Mouse (Mus musculus) cerebellum, adult 9-10 months (tissue): ENCODE results near the gene Rps6kc1.
A peak's percentile ranks its signal among the peaks of the same experiment; 100 is the strongest.

Source experiments
- DNase-seq: peaks from one replicate; pipeline ENCODE4 v3.0.0; 2022

The Rps6kc1 gene

GRCm38 (mm10) chr1:190757899-190758298, 153.7 kb downstream of the Rps6kc1 start:
- no peak for DNase-seq

GRCm38 (mm10) chr1:190751794-190752570, 159.6 kb downstream of the Rps6kc1 start:
- DNase-seq, result no peak

DNA sequence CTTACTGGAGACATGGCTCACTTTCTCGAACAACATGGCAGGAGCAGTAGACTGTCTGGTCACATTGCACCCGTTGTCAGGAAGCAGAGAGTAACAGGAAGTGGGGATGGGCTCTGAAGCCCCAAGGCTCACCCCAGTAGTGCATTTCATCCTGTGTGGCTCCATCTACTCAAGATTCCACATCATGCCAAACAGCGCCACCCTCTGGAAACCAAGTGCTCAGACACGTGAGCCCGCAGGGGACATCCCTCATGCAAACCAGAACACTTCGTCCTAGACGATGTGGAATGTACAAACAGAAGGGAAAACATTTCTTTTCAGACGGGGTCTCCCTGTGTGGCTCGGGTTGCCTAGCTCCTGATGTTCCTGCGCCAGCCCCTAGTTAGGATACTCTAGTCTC, 162.6 kb downstream of the Rps6kc1 start:
- no peak for DNase-seq

GRCm38 (mm10) chr1:190741421-190741820, 170.1 kb downstream of the Rps6kc1 start:
- DNase-seq, result peak; percentile 9

GRCm38 (mm10) chr1:190732803-190733202, 178.8 kb downstream of the Rps6kc1 start:
- DNase-seq, result no peak

- no peak for DNase-seq
These were observed 182.0 kb downstream of the Rps6kc1 start for GRCm38 (mm10) chr1:190729516-190730088.

- DNase-seq, result no peak
These were observed 183.4 kb downstream of the Rps6kc1 start for GRCm38 (mm10) chr1:190728111-190728651.

DNA sequence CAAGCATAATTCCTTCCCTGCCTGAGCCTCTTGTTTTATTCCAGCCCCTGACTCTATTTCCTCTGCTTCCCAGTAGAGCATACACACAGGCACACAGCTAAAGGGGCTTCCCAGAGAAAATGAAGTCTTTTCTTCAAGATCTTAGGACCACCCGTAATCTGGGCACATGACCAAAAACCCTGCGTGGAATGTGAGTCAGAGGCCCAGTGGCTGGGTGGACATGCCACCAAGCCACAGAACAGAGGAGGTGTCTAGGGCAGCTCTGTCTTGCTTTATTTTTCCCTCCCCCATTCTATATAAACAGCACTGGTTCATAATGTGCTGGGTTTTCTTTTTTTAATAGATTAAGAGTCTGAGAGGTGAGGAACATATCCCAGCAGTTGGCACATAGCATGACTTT, 184.2 kb downstream of the Rps6kc1 start:
- DNase-seq, result no peak

- DNase-seq, result peak; percentile 6
These were observed 186.8 kb downstream of the Rps6kc1 start for GRCm38 (mm10) chr1:190724591-190725380.

GRCm38 (mm10) chr1:190723926-190724430, 187.6 kb downstream of the Rps6kc1 start:
- DNase-seq, result no peak

GRCm38 (mm10) chr1:190713848-190714247, 197.7 kb downstream of the Rps6kc1 start:
- no peak for DNase-seq

DNA sequence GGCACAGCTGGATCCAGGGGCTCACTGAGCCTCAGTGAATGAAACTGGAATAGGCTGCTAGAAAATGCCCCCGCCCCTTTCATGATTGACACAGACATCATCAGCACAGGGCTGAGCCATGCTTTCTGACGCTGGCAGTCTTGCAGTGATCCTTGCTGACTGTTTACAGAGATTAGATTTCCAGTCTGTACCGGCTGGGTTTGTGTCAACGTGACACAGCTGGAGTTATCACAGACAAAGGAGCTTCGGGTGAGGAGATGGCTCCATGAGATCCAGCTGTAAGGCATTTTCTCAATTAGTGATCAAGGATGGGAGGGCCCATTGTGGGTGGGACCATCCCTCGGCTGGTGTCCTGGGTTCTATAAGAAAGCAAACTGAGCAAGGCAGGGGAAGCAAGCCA, 214.0 kb downstream of the Rps6kc1 start:
- DNase-seq, result no peak

- DNase-seq, result peak; percentile 10
These were observed 216.0 kb downstream of the Rps6kc1 start for GRCm38 (mm10) chr1:190695589-190695988.

DNA sequence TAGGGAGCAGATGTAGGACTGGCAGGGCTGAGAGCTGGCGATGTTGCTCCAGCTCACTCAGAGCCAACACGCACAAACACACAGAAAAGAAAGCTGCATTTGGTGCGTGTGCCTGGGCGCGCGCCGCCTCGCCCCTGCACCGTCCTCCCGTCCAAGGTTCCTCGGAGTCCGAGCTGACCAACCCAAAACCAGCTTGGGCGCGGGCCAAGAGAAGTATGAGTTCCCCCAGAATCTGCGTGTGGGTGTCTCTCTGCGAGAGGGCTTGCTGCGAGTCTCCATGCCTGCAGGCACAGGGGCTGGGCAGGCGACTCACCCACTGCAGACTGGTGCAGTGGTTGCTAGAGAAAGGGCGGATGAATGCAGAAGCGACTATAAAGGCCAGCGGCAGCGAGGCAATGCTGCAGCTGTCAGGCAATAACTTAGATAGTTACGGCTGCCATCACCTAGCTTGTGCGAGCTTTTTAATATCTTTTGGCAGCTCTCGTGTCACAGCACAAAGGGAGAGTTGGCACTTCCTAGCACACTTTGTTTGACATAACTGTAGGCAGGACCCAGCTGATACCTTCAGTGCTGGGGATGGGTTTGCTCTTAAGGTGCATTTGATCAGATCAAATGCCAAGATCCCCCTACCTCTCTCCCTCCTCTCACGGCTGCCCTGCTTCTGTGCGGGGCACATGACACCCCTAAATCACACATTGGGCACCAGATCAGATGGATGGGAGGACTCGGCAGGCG, 220.9 kb downstream of the Rps6kc1 start:
- no peak for DNase-seq

GRCm38 (mm10) chr1:190683060-190683459, 228.5 kb downstream of the Rps6kc1 start:
- DNase-seq, result no peak

- DNase-seq, result peak; percentile 46
These were observed 229.3 kb downstream of the Rps6kc1 start for GRCm38 (mm10) chr1:190682021-190682926.

DNA sequence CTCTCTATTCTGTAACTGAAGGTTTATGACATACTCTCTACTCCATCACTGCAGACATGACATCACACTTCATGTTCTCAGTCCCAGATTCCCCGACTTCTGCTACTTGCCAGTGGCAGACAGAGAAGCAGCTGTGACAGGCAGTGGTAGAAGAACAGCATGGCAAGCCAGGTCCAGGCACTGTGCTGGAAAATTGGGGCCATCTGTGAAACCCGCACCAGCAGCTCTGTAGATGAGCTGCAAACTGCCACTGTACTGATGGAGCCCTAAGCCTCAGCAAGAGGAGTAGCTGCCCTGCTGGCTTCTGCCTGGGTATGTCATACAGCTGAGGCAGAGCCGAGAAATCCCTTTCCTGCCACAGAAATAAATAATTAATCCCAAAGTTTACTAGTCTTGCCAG, 236.1 kb downstream of the Rps6kc1 start:
- DNase-seq, result no peak

DNA sequence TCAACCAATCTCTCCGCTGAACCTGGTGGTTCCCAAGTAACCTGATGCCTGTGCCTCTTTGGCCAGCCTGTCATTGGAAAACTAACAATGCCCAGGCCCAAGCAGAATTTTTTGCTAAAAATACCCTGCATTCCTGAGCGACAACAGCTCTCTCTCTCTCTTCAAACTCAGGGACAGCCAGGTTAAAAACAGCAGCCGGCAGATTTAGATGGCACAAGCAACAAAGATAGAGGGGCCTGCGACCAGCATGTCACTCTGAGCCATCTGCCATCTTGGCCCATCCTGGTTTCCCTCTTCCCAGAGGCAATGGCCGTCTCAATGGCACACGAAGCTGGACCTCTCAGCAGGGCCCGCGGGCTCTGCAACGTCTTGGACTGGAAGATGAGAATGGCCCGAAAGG, 242.5 kb downstream of the Rps6kc1 start:
- no peak for DNase-seq

- no peak for DNase-seq
These were observed 243.7 kb downstream of the Rps6kc1 start for GRCm38 (mm10) chr1:190667821-190668220.

DNA sequence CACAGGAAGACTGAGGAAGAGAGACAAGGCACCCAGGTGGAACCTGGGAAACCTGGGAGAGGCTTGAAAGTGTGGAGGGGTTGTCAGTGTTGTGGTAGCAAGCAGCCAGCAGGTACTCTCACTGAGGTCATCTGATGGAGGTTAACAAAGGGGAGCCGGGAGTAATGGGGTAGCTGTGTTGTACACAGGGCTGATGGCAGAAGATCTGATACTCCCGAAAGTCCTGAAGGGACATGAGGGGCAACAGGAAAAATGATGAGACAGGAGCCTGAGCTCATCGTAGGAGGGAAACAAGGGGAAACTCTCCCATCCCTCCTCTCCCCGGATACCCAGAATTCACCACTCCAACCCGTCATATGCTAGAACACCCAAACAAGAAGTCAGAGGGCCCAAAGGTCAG, 244.2 kb downstream of the Rps6kc1 start:
- no peak for DNase-seq

DNA sequence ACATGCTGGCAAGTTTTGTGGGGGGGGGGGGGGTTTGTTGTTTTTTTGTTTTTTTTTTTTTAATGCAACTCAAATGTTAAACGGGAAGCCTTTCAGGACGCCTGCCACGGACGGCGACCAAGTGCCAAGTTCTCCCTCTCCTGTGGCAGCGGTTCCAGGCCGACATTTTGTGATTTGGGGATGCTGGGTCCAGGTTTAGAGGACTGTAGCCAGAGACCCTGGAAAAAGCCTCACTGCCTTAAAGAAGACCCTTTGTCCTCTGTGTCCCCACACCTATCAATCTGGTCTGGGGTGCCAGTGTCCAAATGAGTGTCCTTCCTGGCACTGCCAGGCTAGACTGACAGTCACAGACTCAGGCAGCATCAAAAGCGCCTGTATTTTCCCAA, 246.1 kb downstream of the Rps6kc1 start:
- DNase-seq, result no peak
